8 mouse cellular contexts compared by ENCODE assay signal in the genomic region with DNA sequence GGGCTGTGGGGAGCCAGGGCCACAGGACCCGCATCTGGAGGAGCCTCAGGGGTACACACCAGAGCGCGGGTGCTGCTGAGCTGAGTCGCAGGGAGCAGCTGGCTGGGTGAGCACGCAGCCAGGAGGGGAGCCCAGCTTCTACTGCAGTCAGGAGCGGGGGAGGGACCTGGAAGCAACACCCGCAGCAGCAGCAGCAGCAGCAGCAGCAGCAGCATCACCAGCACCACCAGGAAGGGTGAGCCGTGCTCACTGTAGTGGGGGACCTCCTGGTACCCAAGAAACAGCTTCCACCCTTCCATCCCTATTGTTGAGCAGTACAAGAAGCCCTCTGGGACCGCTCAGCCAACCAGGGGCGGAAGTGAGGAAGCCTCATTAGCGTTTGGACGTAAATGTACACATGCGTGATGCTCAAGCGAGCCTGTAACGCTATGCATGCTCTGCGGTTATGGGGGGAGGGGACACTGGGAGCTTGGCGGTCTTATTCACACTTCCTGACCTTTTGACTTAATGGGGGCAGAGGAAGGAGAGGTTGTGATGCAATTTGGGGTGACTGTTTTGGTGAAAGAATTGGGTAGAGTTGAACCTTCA. TPM values are rescaled to one million over a fixed set of nuclear protein-coding genes. Genes with fewer than 3 reads are reported as not detected.
DNase-seq lines count a peak whose midpoint lies in the region; ATAC-seq lines count a peak whose summit lies in the region.

No protein-coding gene starts in this region.

- intact Hi-C loops in left cerebral cortex, postnatal 14 days (cut with DNase I): loop anchor here (5.0 kb wide), 1 partner anchor 83 kb away; no protein-coding TSS in a partner anchor

- peak overlapping the region; percentile 92 for H3K27ac ChIP-seq in hindbrain, embryonic 14.5 days

- peak overlapping the region; percentile 93 for H3K4me2 ChIP-seq in hindbrain, embryonic 14.5 days (replicated peaks)

- peak overlapping the region; percentile 53 for H3K4me3 ChIP-seq in hindbrain, embryonic 14.5 days (replicated peaks; ENCODE audit: low read length)
- H3K4me3 ChIP-seq in megakaryocyte, embryonic 14.5 days (replicated peaks): peak overlapping the region; percentile 89

- DNase-seq in ZHBTc4 (ENCODE audit: low read depth, low spot score): peak; percentile 43
- peak; percentile 33 to 38 for DNase-seq in cerebellum, postnatal 25 days
- DNase-seq in frontal cortex, postnatal 36 days (ENCODE audit: low spot score in 2 of 2): peak; percentile 64 to 73
- peak; percentile 75 for DNase-seq in hindbrain, embryonic 14.5 days (ENCODE audit: low spot score)
- peak; percentile 56 to 69 for DNase-seq in left cerebral cortex, postnatal 14 days (ENCODE audit: low spot score in 2 of 2)
- DNase-seq in retina, postnatal 7 days (ENCODE audit: low read depth, low spot score): peak; percentile 13
- peak; percentile 26 for DNase-seq in yolk sac, embryonic 10.5 days (ENCODE audit: low spot score)

- peak; percentile 94 for ATAC-seq in hindbrain, embryonic 14.5 days (ENCODE audit: low FRiP score)

- H3K36me3 ChIP-seq in hindbrain, embryonic 14.5 days (replicated peaks; ENCODE audit: control insufficient read depth, insufficient read depth): no peaks in the 10 kb centered on the region
- H3K36me3 ChIP-seq in megakaryocyte, embryonic 14.5 days (replicated peaks; ENCODE audit: low read length): no peaks in the 10 kb centered on the region

- H3K4me1 ChIP-seq in hindbrain, embryonic 14.5 days (replicated peaks; ENCODE audit: control insufficient read depth, insufficient read depth, low read length): peaks cover 9% of the 10 kb centered on the region
- peaks cover 20% of the 10 kb centered on the region for H3K4me1 ChIP-seq in megakaryocyte, embryonic 14.5 days

- H3K9ac ChIP-seq in hindbrain, embryonic 14.5 days: peak overlapping the region; percentile 92

- no peaks in the 10 kb centered on the region for H3K9me3 ChIP-seq in hindbrain, embryonic 14.5 days (ENCODE audit: control insufficient read depth, low read length)
- H3K9me3 ChIP-seq in megakaryocyte, embryonic 14.5 days: no peaks in the 10 kb centered on the region

- under 1% methylated on average over 17 of the region's 17 CpGs for WGBS in hindbrain, embryonic 14.5 days

- H3K27me3 ChIP-seq in hindbrain, embryonic 14.5 days (ENCODE audit: control insufficient read depth, insufficient read depth, low read length): no peaks in the 10 kb centered on the region
- no peaks in the 10 kb centered on the region for H3K27me3 ChIP-seq in megakaryocyte, embryonic 14.5 days (replicated peaks)

RNA-seq across cellular contexts. Expression of gene Fancf, which starts 17.2 kb away (rescaled TPM):
- 11.1 and 11.7 TPM in 2 replicates for polyA plus RNA-seq in hindbrain, embryonic 14.5 days (2014; fragmentation: Nextera tagmentation; extraction: Ambion mirVana)
- total RNA-seq in left cerebral cortex, postnatal 14 days (2021): 1 to 10 TPM; 3.7 to 4.7 TPM
- 4.4 and 12.9 TPM in 2 replicates for polyA plus RNA-seq in megakaryocyte, embryonic 14.5 days (2012; ENCODE audit: insufficient read depth, low replicate concordance)

RNA-seq across cellular contexts. Expression of gene Gas2, which starts 17.4 kb away (rescaled TPM):
- 14.3 and 14.4 TPM in 2 replicates for polyA plus RNA-seq in hindbrain, embryonic 14.5 days (2014; fragmentation: Nextera tagmentation; extraction: Ambion mirVana)
- 10 to 100 TPM; 13.7 to 17.3 TPM for total RNA-seq in left cerebral cortex, postnatal 14 days (2021)
- 1.0 and 2.0 TPM in 2 replicates for polyA plus RNA-seq in megakaryocyte, embryonic 14.5 days (2012; ENCODE audit: insufficient read depth, low replicate concordance)

Comparison
In these comparisons a context has a peak if more than half of its experiments do, and no peak if none do; other contexts are left out.
1. Peak in every context shown above with its lines: DNase-seq, ATAC-seq, H3K4me3 ChIP-seq and H3K27ac ChIP-seq.
2. DNase-seq: peak in every context shown above with its lines; median percentile 75 in hindbrain, embryonic 14.5 days; 68 in frontal cortex, postnatal 36 days; 62 in left cerebral cortex, postnatal 14 days; 43 in ZHBTc4; 36 in cerebellum, postnatal 25 days; 26 in yolk sac, embryonic 10.5 days; 13 in retina, postnatal 7 days.